Mouse (Mus musculus) heart, embryonic 11.5 days (tissue): ENCODE measurements around the gene Fam78a. TPM values are rescaled to one million over a fixed set of nuclear protein-coding genes. Genes with fewer than 3 reads are reported as not detected.
A peak's percentile ranks its signal among the peaks of the same experiment; 100 is the strongest.

ENCODE experiments used
- ATAC-seq: fragments of 200-750 bp; cut with Nextera tagmentation; replicated peaks from 2 replicates; pipeline ENCODE4 v1.8.0; 2017; ENCODE audit warnings: moderate library complexity; ENCODE audit not compliant: insufficient number of reproducible peaks, low FRiP score, low TSS enrichment
- H3K27ac ChIP-seq: fragments of 300-500 bp; sonication (generic); 2 replicates; pipeline ENCODE4 v1.5.1; 2014; ENCODE audit warnings: mild to moderate bottlenecking, low read depth, low read length
- H3K27me3 ChIP-seq: fragments of 300-500 bp; sonication (generic); 2 replicates; pipeline ENCODE4 v1.6.1; 2014; ENCODE audit warnings: mild to moderate bottlenecking, low read length, mixed read lengths; ENCODE audit not compliant: control insufficient read depth, insufficient read depth
- H3K36me3 ChIP-seq: fragments of 300-500 bp; sonication (generic); 2 replicates; pipeline ENCODE4 v1.6.1; 2014; ENCODE audit warnings: mild to moderate bottlenecking, low read length, moderate library complexity, mixed read lengths; ENCODE audit not compliant: control insufficient read depth, insufficient read depth
- H3K4me1 ChIP-seq: fragments of 300-500 bp; sonication (generic); 2 replicates; pipeline ENCODE4 v1.6.1; 2014; ENCODE audit warnings: low read length; ENCODE audit not compliant: control insufficient read depth, insufficient read depth
- H3K4me2 ChIP-seq: fragments of 300-500 bp; sonication (generic); 2 replicates; pipeline ENCODE4 v1.6.1; 2014; ENCODE audit warnings: mild to moderate bottlenecking, moderate library complexity
- H3K4me3 ChIP-seq: fragments of 300-500 bp; sonication (generic); 2 replicates; pipeline ENCODE4 v1.5.1; 2014; ENCODE audit warnings: low read depth, low read length
- H3K9ac ChIP-seq: fragments of 300-500 bp; sonication (generic); 2 replicates; pipeline ENCODE4 v1.6.1; 2014; ENCODE audit warnings: mild to moderate bottlenecking, low read depth, low read length, moderate library complexity
- H3K9me3 ChIP-seq: fragments of 300-500 bp; sonication (generic); replicated peaks from 2 replicates; pipeline ENCODE4 v1.6.1; 2016; ENCODE audit warnings: low read length; ENCODE audit not compliant: control insufficient read depth
- WGBS: fragments of 180-500 bp; shearing (Covaris S2); extraction: QIAGEN DNeasy Blood & Tissue Kit; methylation state at CpG from one replicate; pipeline ENCODE4 v1.1.7; 2014; ENCODE audit not compliant: insufficient replicate concordance; 5-methylcytosine and 5-hydroxymethylcytosine counted together
- polyA plus RNA-seq: library from polyadenylated mRNA; unstranded; fragments of >200 nt; fragmentation: Nextera tagmentation; extraction: Ambion mirVana; gene quantifications from 2 replicates; pipeline ENCODE4 v1.2.1, GENCODE M21; 2014

The Fam78a gene
- polyA plus RNA-seq, 1 experiment from 2014 or later, result 43.1 TPM

DNA sequence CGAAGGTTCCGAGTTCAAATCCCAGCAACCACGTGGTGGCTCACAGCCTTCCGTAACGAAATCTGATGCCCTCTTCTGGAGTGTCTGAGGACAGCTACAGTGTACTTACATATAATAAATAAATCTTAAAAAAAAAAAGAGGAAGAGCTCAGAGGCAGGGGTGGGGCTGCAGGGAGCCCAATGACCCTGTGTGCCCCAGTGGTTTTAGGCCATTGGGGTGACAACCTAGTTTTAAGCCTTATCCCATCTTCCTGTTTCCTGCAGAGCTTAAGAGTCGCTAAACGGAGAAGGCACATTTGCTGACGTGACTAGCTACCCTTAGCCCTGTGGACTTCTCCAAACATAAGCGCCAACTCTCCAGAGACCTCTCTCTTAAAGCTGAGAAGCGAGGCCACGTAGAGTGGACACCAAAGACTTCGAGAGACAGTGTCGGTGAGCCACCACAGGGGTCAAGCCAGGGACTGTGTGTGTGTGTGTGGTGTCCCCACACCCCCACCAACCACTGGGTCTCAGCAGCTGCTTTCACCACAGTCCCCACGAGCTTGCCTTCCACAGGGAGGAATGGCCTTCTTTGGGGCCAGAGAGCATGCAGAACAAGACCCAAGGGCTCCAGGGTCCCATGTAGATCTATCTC lies 3.2 kb downstream of the Fam78a start:
- H3K27ac ChIP-seq, result peak overlapping the region; percentile 92
- H3K9ac ChIP-seq, result peak overlapping the region; percentile 95
- WGBS, result 54% methylated on average over 14 of the region's 14 CpGs
- H3K36me3 ChIP-seq, result no peaks in the 10 kb centered on the region
- no peak for ATAC-seq
- peak overlapping the region; percentile 100 for H3K4me2 ChIP-seq
- H3K4me1 ChIP-seq, result peaks cover 39% of the 10 kb centered on the region
- peak overlapping the region; percentile 87 for H3K4me3 ChIP-seq
- H3K27me3 ChIP-seq, result 0 out of 2 replicates have a peak, but pooled peaks cover under 1% of the 10 kb centered on the region
- H3K9me3 ChIP-seq, result no peaks in the 10 kb centered on the region

- Histone ChIP-seq H3K27me3 (no peaks in the 10 kb centered on the region), H3K27ac (peak overlapping the region; percentile 92), H3K9ac (peak overlapping the region; percentile 50), H3K4me3 (peak overlapping the region; percentile 87), H3K36me3 (no peaks in the 10 kb centered on the region), H3K4me1 (peaks cover 39% of the 10 kb centered on the region), H3K4me2 (peak overlapping the region; percentile 100), H3K9me3 (no peaks in the 10 kb centered on the region)
- WGBS, result 65% methylated on average over 3 of the region's 3 CpGs
- no peak for ATAC-seq
Observed at GRCm38 (mm10) chr2:32080681-32081080, 4.0 kb downstream of the Fam78a start.

DNA sequence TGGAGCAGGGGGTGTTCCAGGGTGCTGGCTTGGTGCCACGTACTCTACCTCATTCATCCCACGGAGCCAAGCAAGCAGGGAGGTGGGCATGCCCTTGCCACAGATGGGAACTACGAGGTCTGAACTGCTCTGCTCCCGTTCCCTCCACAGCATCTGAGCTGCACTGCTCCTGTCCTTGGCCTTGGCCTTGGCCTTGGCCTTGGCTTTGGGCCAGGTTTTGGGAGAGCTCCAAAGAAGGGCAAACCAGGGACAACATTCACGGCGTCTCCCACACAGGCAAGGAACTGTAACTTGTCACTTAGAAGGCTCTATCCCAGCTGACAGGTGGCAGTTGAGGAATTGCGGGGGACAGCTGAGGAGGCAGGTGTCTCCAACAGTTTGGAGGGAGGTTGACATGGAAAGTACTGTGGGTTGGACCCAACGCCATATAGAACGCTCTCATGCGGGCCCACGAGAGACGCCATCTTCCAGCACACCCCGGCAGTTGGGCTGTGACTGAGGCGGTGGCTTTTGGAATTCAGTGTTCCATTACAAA lies 5.4 kb downstream of the Fam78a start:
- peak overlapping the region; percentile 50 for H3K9ac ChIP-seq
- H3K27me3 ChIP-seq, result no peaks in the 10 kb centered on the region
- H3K9me3 ChIP-seq, result no peaks in the 10 kb centered on the region
- ATAC-seq, result 0 out of 2 replicates have a peak, but pooled peaks have one; percentile 6
- H3K4me3 ChIP-seq, result peak overlapping the region; percentile 87
- H3K36me3 ChIP-seq, result no peaks in the 10 kb centered on the region
- peak overlapping the region; percentile 92 for H3K27ac ChIP-seq
- WGBS, result 63% methylated on average over 14 of the region's 14 CpGs
- H3K4me2 ChIP-seq, result peak overlapping the region; percentile 100
- peaks cover 42% of the 10 kb centered on the region for H3K4me1 ChIP-seq

DNA sequence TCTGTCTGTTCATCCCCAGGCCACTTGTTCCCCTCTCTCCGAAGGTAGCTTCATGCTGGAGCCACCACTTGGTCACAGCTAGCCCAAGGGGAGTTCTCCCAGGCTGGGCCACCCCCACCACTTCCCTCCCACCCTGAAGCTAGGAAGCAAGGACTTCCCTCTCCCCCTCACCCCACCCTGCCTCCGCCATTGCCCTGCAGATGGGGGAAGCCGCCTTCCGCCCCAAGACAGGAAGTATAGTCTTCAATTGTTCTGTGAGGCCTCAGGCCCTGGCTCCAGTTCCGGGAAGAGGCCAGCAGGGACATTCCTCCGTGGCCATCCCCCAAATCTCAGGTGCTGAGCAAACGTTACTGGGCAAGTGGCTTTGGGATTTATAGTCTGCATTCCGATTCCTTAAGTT lies 6.1 kb downstream of the Fam78a start:
- Histone ChIP-seq H3K9me3 (no peaks in the 10 kb centered on the region), H3K4me1 (peaks cover 43% of the 10 kb centered on the region), H3K27ac (peak overlapping the region; percentile 92), H3K9ac (peak overlapping the region; percentile 50), H3K4me3 (peak overlapping the region; percentile 87), H3K27me3 (no peaks in the 10 kb centered on the region), H3K36me3 (no peaks in the 10 kb centered on the region), H3K4me2 (peak overlapping the region; percentile 100)
- 0 out of 2 replicates have a peak, but pooled peaks have one; percentile 25 for ATAC-seq
- WGBS, result 34% methylated on average over 8 of the region's 8 CpGs

GRCm38 (mm10) chr2:32077744-32078143 lies 6.9 kb downstream of the Fam78a start:
- peak overlapping the region; percentile 92 for H3K27ac ChIP-seq
- 75% methylated on average over 10 of the region's 10 CpGs for WGBS
- peak overlapping the region; percentile 50 for H3K9ac ChIP-seq
- no peak for ATAC-seq
- H3K9me3 ChIP-seq, result no peaks in the 10 kb centered on the region
- H3K36me3 ChIP-seq, result 0 out of 2 replicates have a peak, but pooled peaks cover 3% of the 10 kb centered on the region
- peak overlapping the region; percentile 87 for H3K4me3 ChIP-seq
- no peaks in the 10 kb centered on the region for H3K27me3 ChIP-seq
- H3K4me2 ChIP-seq, result peak overlapping the region; percentile 100
- H3K4me1 ChIP-seq, result peaks cover 43% of the 10 kb centered on the region

DNA sequence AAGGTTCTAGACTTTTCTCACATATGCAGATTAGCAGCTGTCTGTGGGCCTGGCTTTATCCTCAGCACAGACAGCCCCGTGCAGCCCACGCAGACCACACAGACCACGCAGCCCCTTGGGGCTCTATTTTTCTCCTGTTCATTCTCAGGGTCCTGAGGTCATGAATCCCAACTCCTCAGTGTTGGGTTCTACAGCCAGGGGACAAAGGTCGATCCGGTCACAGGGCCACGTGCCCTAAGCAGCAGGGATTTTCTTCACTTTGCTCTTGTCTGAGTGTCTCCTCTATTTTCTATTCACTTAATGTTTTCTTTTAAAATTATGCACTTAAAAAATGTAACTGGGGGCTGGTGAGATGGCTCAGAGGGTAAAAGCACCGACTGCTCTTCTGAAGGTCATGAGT lies 9.3 kb downstream of the Fam78a start:
- WGBS, result 72% methylated on average over 7 of the region's 7 CpGs
- no peak overlapping the region for H3K4me3 ChIP-seq
- H3K9ac ChIP-seq, result peak overlapping the region; percentile 58; the same call in 1 of the 2 replicates
- no peak for ATAC-seq
- H3K27me3 ChIP-seq, result no peaks in the 10 kb centered on the region
- 0 out of 2 replicates have a peak overlapping the region, but pooled peaks have one; percentile 24 for H3K4me2 ChIP-seq
- no peaks in the 10 kb centered on the region for H3K9me3 ChIP-seq
- H3K36me3 ChIP-seq, result 0 out of 2 replicates have a peak, but pooled peaks cover 4% of the 10 kb centered on the region
- H3K27ac ChIP-seq, result no peak overlapping the region; the same call in 1 of the 2 replicates
- H3K4me1 ChIP-seq, result peaks cover 43% of the 10 kb centered on the region

DNA sequence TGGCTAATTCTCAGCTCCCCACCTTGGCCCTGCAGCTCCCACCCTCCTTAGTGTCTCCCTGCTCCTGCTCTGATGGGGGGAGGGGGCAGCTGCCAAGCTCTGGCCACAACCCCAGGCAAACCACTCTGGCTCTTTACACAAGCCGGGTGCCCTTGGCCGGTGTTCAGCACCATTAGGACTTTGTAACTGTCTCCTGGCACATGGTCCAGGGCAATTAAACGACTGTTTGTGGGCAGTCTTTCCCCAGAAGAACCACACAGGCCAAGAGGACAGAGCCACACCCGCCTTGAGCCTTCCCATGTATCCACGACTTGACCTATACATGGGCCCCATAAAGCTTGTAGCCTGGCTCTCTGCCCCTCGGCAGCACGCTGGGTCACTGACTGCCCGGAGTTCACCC lies 10.3 kb downstream of the Fam78a start:
- Histone ChIP-seq H3K4me3 (no peak overlapping the region), H3K27ac (no peak overlapping the region; the same call in 1 of the 2 replicates), H3K9me3 (no peaks in the 10 kb centered on the region), H3K9ac (no peak overlapping the region; the same call in 1 of the 2 replicates), H3K4me2 (no peak overlapping the region; the same call in 1 of the 2 replicates), H3K4me1 (peaks cover 35% of the 10 kb centered on the region), H3K36me3 (0 out of 2 replicates have a peak, but pooled peaks cover 4% of the 10 kb centered on the region), H3K27me3 (no peaks in the 10 kb centered on the region)
- WGBS, result 70% methylated on average over 8 of the region's 8 CpGs
- no peak for ATAC-seq

DNA sequence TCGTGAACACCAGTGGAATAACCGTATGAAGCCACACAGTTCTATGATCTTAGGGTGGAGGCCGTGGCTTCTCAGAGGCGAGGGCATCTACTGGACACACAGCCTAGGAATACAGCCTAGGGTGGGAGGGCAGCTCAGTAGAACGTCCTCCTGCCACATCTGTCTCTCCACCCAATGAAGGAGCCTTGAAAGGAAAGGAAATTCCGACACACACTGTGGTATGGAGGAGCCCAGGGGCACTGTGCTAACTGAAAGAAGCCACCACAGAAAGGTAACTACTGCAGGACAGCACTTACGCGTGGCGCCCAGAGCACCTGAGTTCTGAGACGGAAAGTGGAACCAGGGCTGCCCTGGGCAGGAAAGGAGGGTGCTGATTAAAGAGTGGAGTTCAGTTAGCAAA lies 13.9 kb downstream of the Fam78a start:
- Histone ChIP-seq H3K4me2 (no peak overlapping the region), H3K9ac (no peak overlapping the region), H3K4me1 (peaks cover 42% of the 10 kb centered on the region), H3K27ac (no peak overlapping the region), H3K4me3 (no peak overlapping the region), H3K9me3 (no peaks in the 10 kb centered on the region), H3K27me3 (no peaks in the 10 kb centered on the region), H3K36me3 (peaks cover 10% of the 10 kb centered on the region)
- no peak for ATAC-seq
- WGBS, result 90% methylated on average over 10 of the region's 10 CpGs
